Mouse (Mus musculus) CH12.LX (cell line): ENCODE results near the gene Clec3a. TPM values are rescaled to one million over a fixed set of nuclear protein-coding genes. Genes with fewer than 3 reads are reported as not detected.

ENCODE experiments used
- DNase-seq: peaks from one replicate; pipeline ENCODE4 v3.0.0-alpha.2; 2013; ENCODE audit errors: extremely low read depth
- H3K27ac ChIP-seq: 2 replicates; pipeline ENCODE4 v1.5.1; 2012; ENCODE audit warnings: low read depth, mild to moderate bottlenecking, control low read depth, moderate library complexity; ENCODE audit not compliant: insufficient read depth
- H3K27me3 ChIP-seq: replicated peaks from 2 replicates; pipeline ENCODE3; 2012; ENCODE audit warnings: inconsistent platforms
- H3K36me3 ChIP-seq, 2 experiments: replicated peaks in 1 of 2; 2 replicates each; pipeline versions ENCODE3 to v1.6.1; 2012; ENCODE audit warnings: inconsistent platforms in 1 of 2, low read length in 1 of 2, mild to moderate bottlenecking in 1 of 2, mixed read lengths in 1 of 2, moderate library complexity in 1 of 2; ENCODE audit not compliant: control insufficient read depth in 1 of 2, insufficient read depth in 1 of 2
- H3K4me1 ChIP-seq, 2 experiments: 2 replicates each; pipeline ENCODE4 v1.6.1; 2012; ENCODE audit warnings: inconsistent platforms in 1 of 2, moderate library complexity in 1 of 2; ENCODE audit not compliant: insufficient read depth in 2 of 2, control insufficient read depth in 1 of 2
- H3K4me2 ChIP-seq: 2 replicates; pipeline ENCODE4 v1.6.1; 2012; ENCODE audit warnings: low read depth, mild to moderate bottlenecking, control low read depth; ENCODE audit not compliant: poor library complexity, insufficient read depth, severe bottlenecking
- H3K4me3 ChIP-seq, 3 experiments: fragments of 150-350 bp in 1 of 3; sonication (generic) in 1 of 3; replicated peaks in 1 of 3; 2 replicates each; pipeline versions ENCODE3 to v1.5.1; 2011 to 2012; ENCODE audit warnings: low read depth in 2 of 3, low read length in 2 of 3, mild to moderate bottlenecking in 2 of 3, moderate library complexity in 2 of 3, control low read depth in 1 of 3, improper control_type of control experiment in 1 of 3, inconsistent platforms in 1 of 3, mixed read lengths in 1 of 3; ENCODE audit not compliant: poor library complexity in 1 of 3
- H3K79me2 ChIP-seq: replicated peaks from 2 replicates; pipeline ENCODE4 v1.6.1; 2012; ENCODE audit warnings: mild to moderate bottlenecking, moderate library complexity; ENCODE audit not compliant: control insufficient read depth, poor library complexity, insufficient read depth, severe bottlenecking; ENCODE audit errors: extremely low read depth
- H3K9ac ChIP-seq: 2 replicates; pipeline ENCODE4 v1.6.1; 2012; ENCODE audit warnings: low read depth, mild to moderate bottlenecking, control low read depth, moderate library complexity; ENCODE audit not compliant: insufficient read depth
- H3K9me3 ChIP-seq: replicated peaks from 2 replicates; pipeline ENCODE3; 2012; ENCODE audit warnings: low read length, inconsistent platforms, mixed read lengths
- BHLHE40 ChIP-seq: IDR thresholded peaks from 2 replicates; pipeline ENCODE4 v1.6.1; 2011; ENCODE audit warnings: mild to moderate bottlenecking, low read depth, low read length, improper control_type of control experiment
- CHD1 ChIP-seq: IDR thresholded peaks from 2 replicates; pipeline ENCODE4 v1.6.1; 2012; ENCODE audit warnings: low read depth, low read length, improper control_type of control experiment, inconsistent platforms
- CHD2 ChIP-seq: IDR thresholded peaks from 2 replicates; pipeline ENCODE4 v1.6.1; 2011; ENCODE audit warnings: low read length, improper control_type of control experiment
- CTCF ChIP-seq, 2 experiments: IDR thresholded peaks in 1 of 2; conservative IDR thresholded peaks in 1 of 2; 2 replicates each; pipeline ENCODE4 v1.5.1; 2011 to 2012; ENCODE audit warnings: low read depth in 2 of 2, low read length in 2 of 2, improper control_type of control experiment in 1 of 2, inconsistent platforms in 1 of 2, mild to moderate bottlenecking in 1 of 2, moderate library complexity in 1 of 2
- E2F4 ChIP-seq: IDR thresholded peaks from 2 replicates; pipeline ENCODE4 v1.6.1; 2011; ENCODE audit warnings: low read depth, low read length, improper control_type of control experiment; ENCODE audit not compliant: insufficient replicate concordance
- HCFC1 ChIP-seq: IDR thresholded peaks from 2 replicates; pipeline ENCODE4 v1.6.1; 2012; ENCODE audit warnings: low read depth, mild to moderate bottlenecking, inconsistent platforms, low read length, improper control_type of control experiment
- IRF4 ChIP-seq: IDR thresholded peaks from 2 replicates; pipeline ENCODE4 v1.6.1; 2014; ENCODE audit warnings: low read depth, mild to moderate bottlenecking, inconsistent platforms, low read length, improper control_type of control experiment
- JUN ChIP-seq: IDR thresholded peaks from 2 replicates; pipeline ENCODE4 v1.6.1; 2011; ENCODE audit warnings: low read depth, mild to moderate bottlenecking, low read length, improper control_type of control experiment, moderate library complexity; ENCODE audit not compliant: insufficient read depth
- KAT2A ChIP-seq: IDR thresholded peaks from 2 replicates; pipeline ENCODE4 v1.6.1; 2012; ENCODE audit warnings: low read length, improper control_type of control experiment, inconsistent platforms; ENCODE audit not compliant: insufficient replicate concordance
- MAFK ChIP-seq: IDR thresholded peaks from 2 replicates; pipeline ENCODE4 v1.6.1; 2011; ENCODE audit warnings: low read length, improper control_type of control experiment; ENCODE audit not compliant: insufficient replicate concordance
- MAX ChIP-seq: IDR thresholded peaks from 2 replicates; pipeline ENCODE4 v1.6.1; 2011; ENCODE audit warnings: low read length, improper control_type of control experiment
- MYC ChIP-seq: IDR thresholded peaks from 2 replicates; pipeline ENCODE4 v1.6.1; 2011; ENCODE audit warnings: low read depth, mild to moderate bottlenecking, improper control_type of control experiment, low read length
- NELFE ChIP-seq: IDR thresholded peaks from 2 replicates; pipeline ENCODE4 v1.6.1; 2011; ENCODE audit warnings: low read depth, low read length, improper control_type of control experiment
- NRF1 ChIP-seq: IDR thresholded peaks from 2 replicates; pipeline ENCODE4 v1.6.1; 2014; ENCODE audit warnings: low read depth, mild to moderate bottlenecking, inconsistent platforms, low read length, improper control_type of control experiment, moderate library complexity
- PAX5 ChIP-seq: IDR thresholded peaks from 2 replicates; pipeline ENCODE4 v1.6.1; 2012; ENCODE audit warnings: low read length, inconsistent platforms, mixed read lengths
- POLR2AphosphoS2 ChIP-seq: IDR thresholded peaks from 2 replicates; pipeline ENCODE4 v1.6.1; 2011; ENCODE audit warnings: low read depth, low read length, improper control_type of control experiment
- RAD21 ChIP-seq: IDR thresholded peaks from 2 replicates; pipeline ENCODE4 v1.6.1; 2011; ENCODE audit warnings: low read depth, mild to moderate bottlenecking, low read length, improper control_type of control experiment, moderate library complexity
- SIN3A ChIP-seq: IDR thresholded peaks from 2 replicates; pipeline ENCODE4 v1.6.1; 2012; ENCODE audit warnings: low read length, improper control_type of control experiment, inconsistent platforms
- SMC3 ChIP-seq: IDR thresholded peaks from 2 replicates; pipeline ENCODE4 v1.6.1; 2011; ENCODE audit warnings: low read depth, low read length, improper control_type of control experiment
- TCF12 ChIP-seq: IDR thresholded peaks from 2 replicates; pipeline ENCODE4 v1.6.1; 2014; ENCODE audit warnings: low read depth, mild to moderate bottlenecking, inconsistent platforms, low read length, improper control_type of control experiment
- USF1 ChIP-seq: IDR thresholded peaks from 2 replicates; pipeline ENCODE4 v1.6.1; 2014; ENCODE audit warnings: low read depth, mild to moderate bottlenecking, inconsistent platforms, low read length, improper control_type of control experiment
- ZKSCAN1 ChIP-seq: IDR thresholded peaks from 2 replicates; pipeline ENCODE4 v1.6.1; 2012; ENCODE audit warnings: low read depth, inconsistent platforms, low read length, improper control_type of control experiment, borderline replicate concordance
- ZMIZ1 ChIP-seq: IDR thresholded peaks from 2 replicates; pipeline ENCODE4 v1.6.1; 2012; ENCODE audit warnings: low read depth, mild to moderate bottlenecking, inconsistent platforms, low read length, improper control_type of control experiment
- ZNF384 ChIP-seq: IDR thresholded peaks from 2 replicates; pipeline ENCODE4 v1.6.1; 2012; ENCODE audit warnings: low read depth, low read length, improper control_type of control experiment, inconsistent platforms
- dilution Hi-C: fragments of 300-500 bp; cut with MboI; formaldehyde crosslinking; loops from 2 replicates; pipeline ENCODE4 v1.14.3; 2020; ENCODE audit warnings: low sequenced_read_pairs; ENCODE audit not compliant: extremely low pct_unique_long_range_greater_than_20kb, extremely low pct_ligation_motif_present
- in situ Hi-C: fragments of 300-500 bp; cut with MboI; formaldehyde crosslinking; loops from 3 replicates; pipeline ENCODE4 v1.14.3; 2019; ENCODE audit warnings: low sequenced_read_pairs, low pct_ligation_motif_present, low pct_unique_long_range_greater_than_20kb, mixed read lengths
- polyA plus RNA-seq: library from polyadenylated mRNA; unstranded; fragments of >175 nt; gene quantifications from 2 replicates; pipeline ENCODE4 v1.2.1, GENCODE M21; 2012; ENCODE audit warnings: low read depth; ENCODE audit not compliant: insufficient read length
- total RNA-seq, 2 experiments: library from RNA; depleted of rRNA; stranded (reverse); fragments of 300-350 nt in 1 of 2; fragments of >200 nt in 1 of 2; gene quantifications; 2 replicates each; pipeline ENCODE4 v1.2.3; 2012 to 2014

The Clec3a gene
- total and polyA plus RNA-seq, 3 experiments: not detected

DNA sequence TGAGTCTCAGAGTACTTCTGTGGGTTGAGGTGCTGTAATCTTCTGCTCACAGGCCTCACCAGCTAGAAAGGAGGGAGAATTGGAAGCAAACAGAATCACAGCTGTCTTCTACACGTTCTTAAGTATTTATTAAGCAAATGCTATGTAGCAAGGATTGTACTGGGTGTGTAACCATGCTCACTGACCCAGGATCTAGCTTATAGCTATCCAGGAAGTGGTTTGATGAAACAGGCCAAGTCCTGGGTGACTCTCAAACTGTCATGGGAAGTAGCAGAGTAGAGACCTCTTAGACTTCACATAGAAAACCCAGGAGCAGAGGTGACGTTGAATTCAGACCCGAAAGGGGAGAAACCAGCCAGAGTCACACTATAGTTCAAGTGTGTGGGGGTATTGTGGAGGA lies 6.5 kb upstream of the Clec3a start:
- H3K4me2 ChIP-seq: no peak overlapping the region
- no peak for DNase-seq
- no peak overlapping the region for H3K27ac ChIP-seq
- H3K36me3 ChIP-seq: no peaks in the 10 kb centered on the region
- dilution Hi-C loops: no loop called here
- TF ChIP-seq IRF4 (no peak), ZKSCAN1 (no peak), KAT2A (no peak), MAFK (no peak), PAX5 (no peak), NRF1 (no peak), CTCF (conservative IDR thresholded peaks at IDR 0.05 in 1 of 2, IDR thresholded peaks at IDR 0.05 in 1 of 2; ENCODE audit: low read depth in 2 of 2, low read length in 2 of 2) (no peak)
- H3K9ac ChIP-seq: no peak overlapping the region
- no peaks in the 10 kb centered on the region for H3K79me2 ChIP-seq
- no peaks in the 10 kb centered on the region for H3K27me3 ChIP-seq
- in situ Hi-C loops: no loop called here
- H3K9me3 ChIP-seq: peaks cover 14% of the 10 kb centered on the region
- H3K4me1 ChIP-seq: no peaks in the 10 kb centered on the region
- no peak overlapping the region for H3K4me3 ChIP-seq

DNA sequence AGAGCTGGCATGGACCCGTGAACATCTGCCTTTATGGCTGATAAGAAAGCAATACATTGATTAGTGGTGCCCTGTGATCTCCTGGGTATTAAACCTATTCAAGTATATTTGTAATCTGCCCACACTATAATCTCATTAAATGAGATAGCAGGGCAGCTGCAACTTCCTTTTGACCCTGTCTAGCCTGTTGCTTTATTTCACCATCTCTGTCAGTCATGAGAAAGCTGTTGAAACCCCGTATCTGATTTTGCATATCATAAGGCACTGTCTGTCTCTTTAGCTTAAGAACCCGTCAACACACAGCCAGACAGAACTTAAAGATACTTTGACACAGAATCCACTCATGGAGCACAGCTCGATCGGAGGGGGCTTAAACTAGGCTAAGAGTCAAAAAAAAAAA lies 600 bp downstream of the Clec3a start:
- H3K9ac ChIP-seq: no peak overlapping the region
- no peak overlapping the region for H3K4me3 ChIP-seq
- H3K79me2 ChIP-seq: no peaks in the 10 kb centered on the region
- peaks cover 4% of the 10 kb centered on the region for H3K27me3 ChIP-seq
- dilution Hi-C loops (no loop called here), in situ Hi-C loops (no loop called here)
- no peaks in the 10 kb centered on the region for H3K4me1 ChIP-seq
- H3K27ac ChIP-seq: no peak overlapping the region
- TF ChIP-seq POLR2AphosphoS2: no peak
- TF ChIP-seq E2F4: no peak
- TF ChIP-seq RAD21: no peak
- no peak for TF ChIP-seq NELFE
- TF ChIP-seq JUN: no peak
- TF ChIP-seq SMC3: no peak
- TF ChIP-seq MYC: no peak
- TF ChIP-seq MAX: no peak
- no peak for TF ChIP-seq SIN3A
- TF ChIP-seq IRF4: no peak
- TF ChIP-seq, all 38 proteins: peak for 0
- no peaks in the 10 kb centered on the region for H3K36me3 ChIP-seq
- peaks cover 6% of the 10 kb centered on the region for H3K9me3 ChIP-seq
- no peak overlapping the region for H3K4me2 ChIP-seq
- DNase-seq: no peak

- Histone ChIP-seq H3K4me3 (no peak overlapping the region), H3K79me2 (no peaks in the 10 kb centered on the region), H3K36me3 (no peaks in the 10 kb centered on the region), H3K4me1 (no peaks in the 10 kb centered on the region)
- dilution Hi-C loops: no loop called here
- in situ Hi-C loops: no loop called here
- TF ChIP-seq IRF4 (no peak), CHD1 (no peak), SMC3 (no peak), USF1 (no peak), BHLHE40 (no peak), RAD21 (no peak), NELFE (no peak), CHD2 (no peak), KAT2A (no peak), JUN (no peak), TCF12 (no peak), ZMIZ1 (no peak), PAX5 (no peak), ZNF384 (no peak), POLR2AphosphoS2 (no peak), HCFC1 (no peak)
- TF ChIP-seq, all 38 proteins: peak for 0
- H3K4me2 ChIP-seq: no peak overlapping the region
- DNase-seq: no peak
- no peak overlapping the region for H3K27ac ChIP-seq
- peaks cover 4% of the 10 kb centered on the region for H3K27me3 ChIP-seq
- no peak overlapping the region for H3K9ac ChIP-seq
- peaks cover 5% of the 10 kb centered on the region for H3K9me3 ChIP-seq
Measured at GRCm38 (mm10) chr8:114418904-114419303, 1.0 kb downstream of the Clec3a start.
